Mouse (Mus musculus): ENCODE measurements around the gene Col3a1.

The Col3a1 gene

GRCm38 (mm10) chr1:45381866-45382265 is 70.5 kb downstream of the Col3a1 start:
- DNase-seq (ENCODE audit: low spot score in 2 of 2): no peak

Data from right cerebral cortex, postnatal 10 days (tissue).